ENCODE assay signal across 18 mouse cellular contexts in the genomic region with DNA sequence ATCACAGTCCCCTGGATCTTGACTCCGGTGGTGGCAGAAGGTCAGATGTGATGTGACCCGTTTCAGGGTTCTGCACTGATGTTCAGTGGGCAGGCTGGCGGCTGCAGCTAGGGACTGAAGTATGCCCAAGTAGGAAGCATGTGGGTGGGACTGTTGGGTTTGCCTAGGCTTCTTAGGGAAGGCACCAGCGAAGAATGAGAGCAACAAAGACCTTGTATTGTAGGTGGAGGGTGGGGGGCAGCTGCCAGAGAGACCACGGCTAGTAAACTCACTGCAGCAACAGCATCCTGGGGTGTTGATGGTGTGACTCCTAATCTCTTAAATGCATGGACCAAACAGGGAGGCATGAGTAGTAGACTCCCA. TPM values are rescaled to one million over a fixed set of nuclear protein-coding genes. Genes with fewer than 3 reads are reported as not detected.
DNase-seq lines count a peak whose midpoint lies in the region; ATAC-seq and TF ChIP-seq lines count a peak whose summit lies in the region.
"Had no signal": no experiment of that assay in that cellular context is flagged by ENCODE, and none has a peak within 500 bp of the region (broad histone marks: within the 10 kb centered on the region; RNA-seq: fewer than 3 reads in every experiment).

No protein-coding gene starts in this region.

- peak overlapping the region; percentile 71 for H3K27ac ChIP-seq in heart, embryonic 15.5 days
- H3K27ac ChIP-seq in stomach, postnatal 0 days (replicated peaks) = peak overlapping the region; percentile 75
- H3K27ac ChIP-seq: embryonic facial prominence, embryonic 13.5 days; liver, embryonic 14.5 days; macrophage; midbrain, embryonic 10.5 days had no signal

- DNase-seq in heart, adult 11 months = peak; percentile 80
- no peak for DNase-seq in heart, postnatal 14 days
- no peak for DNase-seq in heart, postnatal 4 days
- DNase-seq in testis, postnatal 10 days (ENCODE audit: low spot score) = peak; percentile 28
- DNase-seq in testis, postnatal 14 days (ENCODE audit: low spot score) = no peak
- DNase-seq in stomach, postnatal 0 days (ENCODE audit: low spot score) = no peak
- no peak for DNase-seq in embryo, embryonic 10.5 days (ENCODE audit: low spot score)
- DNase-seq: cerebellum, adult 11 months; cerebellum, postnatal 10 days; right cerebral cortex, postnatal 25 days; thymus, postnatal 36 days had no signal

- intact Hi-C loops in heart, postnatal 14 days (cut with DNase I) = loop anchor here (10.0 kb wide), 1 partner anchor 273 kb away; no protein-coding TSS in a partner anchor

- no peaks in the 10 kb centered on the region for H3K27me3 ChIP-seq in heart, embryonic 15.5 days
- no peaks in the 10 kb centered on the region for H3K27me3 ChIP-seq in stomach, postnatal 0 days (ENCODE audit: control insufficient read depth, insufficient read depth, low read length)
- H3K27me3 ChIP-seq: CH12.LX; embryonic facial prominence, embryonic 13.5 days had no signal

- 75% methylated on average over 5 of the region's 5 CpGs for WGBS in heart, embryonic 15.5 days
- WGBS in stomach, postnatal 0 days = 73% methylated on average over 5 of the region's 5 CpGs

- H3K4me1 ChIP-seq in heart, embryonic 15.5 days (replicated peaks) = peaks cover 23% of the 10 kb centered on the region
- H3K4me1 ChIP-seq in stomach, postnatal 0 days (replicated peaks; ENCODE audit: control insufficient read depth, insufficient read depth) = peaks cover 5% of the 10 kb centered on the region; the same call in 1 of the 2 replicates
- H3K4me1 ChIP-seq: midbrain, embryonic 10.5 days had no signal

- peaks cover 25% of the 10 kb centered on the region for H3K36me3 ChIP-seq in heart, embryonic 15.5 days
- peaks cover 29% of the 10 kb centered on the region for H3K36me3 ChIP-seq in stomach, postnatal 0 days (ENCODE audit: control insufficient read depth, insufficient read depth, low read length)

- H3K4me2 ChIP-seq in heart, embryonic 15.5 days = no peak overlapping the region
- H3K4me2 ChIP-seq in stomach, postnatal 0 days (replicated peaks; ENCODE audit: low read depth) = no peak overlapping the region
- H3K4me2 ChIP-seq: embryonic facial prominence, embryonic 13.5 days had no signal

- no peak overlapping the region for H3K4me3 ChIP-seq in heart, embryonic 15.5 days
- H3K4me3 ChIP-seq in stomach, postnatal 0 days (ENCODE audit: low read depth, low read length) = no peak overlapping the region
- H3K4me3 ChIP-seq: embryonic facial prominence, embryonic 13.5 days; midbrain, embryonic 10.5 days had no signal

- no peak for TF ChIP-seq CTCF in stomach, postnatal 0 days (IDR thresholded peaks at IDR 0.05; ENCODE audit: low read depth)

- TF ChIP-seq EP300 in stomach, postnatal 0 days (optimal IDR thresholded peaks at IDR 0.05) = no peak

- no peak for ATAC-seq in heart, embryonic 15.5 days (replicated peaks; ENCODE audit: insufficient number of reproducible peaks, insufficient read depth, low FRiP score, low read depth)
- no peak for ATAC-seq in stomach, postnatal 0 days (ENCODE audit: low FRiP score, low TSS enrichment)
- ATAC-seq: forebrain, embryonic 16.5 days had no signal

- H3K9ac ChIP-seq in heart, embryonic 15.5 days = no peak overlapping the region
- H3K9ac ChIP-seq in stomach, postnatal 0 days (ENCODE audit: low read length) = no peak overlapping the region
- H3K9ac ChIP-seq: embryonic facial prominence, embryonic 13.5 days; liver, embryonic 14.5 days had no signal

- H3K9me3 ChIP-seq in heart, embryonic 15.5 days (replicated peaks) = no peaks in the 10 kb centered on the region
- no peaks in the 10 kb centered on the region for H3K9me3 ChIP-seq in stomach, postnatal 0 days (ENCODE audit: control insufficient read depth, low read length)
- H3K9me3 ChIP-seq: embryonic facial prominence, embryonic 13.5 days; midbrain, embryonic 10.5 days had no signal

RNA-seq across cellular contexts. Expression of gene Rprd1b, which starts 43.3 kb away (rescaled TPM):
- total RNA-seq in heart, postnatal 14 days (2021) = 10 to 100 TPM; 29.6 to 31.1 TPM
- 26.5 and 28.6 TPM in 2 replicates for polyA plus RNA-seq in heart, embryonic 15.5 days (2015; fragmentation: Nextera tagmentation; extraction: Ambion mirVana)
- 10 to 100 TPM; 29.0 to 36.3 TPM for total RNA-seq in heart, postnatal 4 days (2021)
- polyA plus RNA-seq in stomach, postnatal 0 days (2015; fragmentation: Nextera tagmentation; extraction: Ambion mirVana) = 20.3 and 20.8 TPM in 2 replicates

RNA-seq across cellular contexts. Expression of gene Tti1, which starts 43.4 kb away (rescaled TPM):
- total RNA-seq in heart, postnatal 14 days (2021) = 10 to 100 TPM; 22.0 to 22.5 TPM
- 22.0 and 23.5 TPM in 2 replicates for polyA plus RNA-seq in heart, embryonic 15.5 days (2015; fragmentation: Nextera tagmentation; extraction: Ambion mirVana)
- 10 to 100 TPM; 25.2 to 27.4 TPM for total RNA-seq in heart, postnatal 4 days (2021)
- polyA plus RNA-seq in stomach, postnatal 0 days (2015; fragmentation: Nextera tagmentation; extraction: Ambion mirVana) = 7.0 and 7.7 TPM in 2 replicates

Comparison
In these comparisons a context has a peak if more than half of its experiments do, and no peak if none do; other contexts are left out.
1. DNase-seq: peak in heart, adult 11 months (single experiment) and testis, postnatal 10 days (single experiment); none in heart, postnatal 14 days (0 of 2), heart, postnatal 4 days (single experiment), testis, postnatal 14 days (single experiment), stomach, postnatal 0 days (single experiment) and embryo, embryonic 10.5 days (single experiment).